Mouse (Mus musculus) liver (tissue): ENCODE measurements around the gene Tenm4.

ENCODE experiments used
- DNase-seq: peaks from one replicate; pipeline ENCODE4 v3.0.0-alpha.2; 2020; ENCODE audit warnings: mixed read lengths

The Tenm4 gene

DNA sequence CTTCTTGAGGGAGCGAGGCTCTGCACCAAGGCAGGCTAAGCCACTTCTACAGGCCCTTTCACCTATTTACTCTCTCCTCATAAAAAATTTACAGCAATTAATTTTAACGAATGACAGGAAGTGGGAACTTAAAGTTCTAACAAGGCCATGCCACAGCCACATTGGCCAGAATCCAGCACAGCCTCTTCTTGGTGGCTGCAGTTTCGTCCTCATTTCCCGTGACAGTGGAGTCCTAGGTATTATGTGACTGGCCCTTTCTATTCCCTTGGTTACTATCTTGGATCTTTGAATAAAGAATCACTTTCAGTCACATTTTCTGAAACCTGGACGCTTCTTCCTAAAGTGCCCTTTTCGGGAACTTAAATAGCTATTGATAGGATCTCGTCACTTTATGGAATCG lies 181.6 kb downstream of the Tenm4 start:
- DNase-seq = no peak

- no peak for DNase-seq
Observed at GRCm38 (mm10) chr7:96356285-96356811, 185.3 kb downstream of the Tenm4 start.

- no peak for DNase-seq
Observed at GRCm38 (mm10) chr7:96357550-96357949, 186.5 kb downstream of the Tenm4 start.

DNA sequence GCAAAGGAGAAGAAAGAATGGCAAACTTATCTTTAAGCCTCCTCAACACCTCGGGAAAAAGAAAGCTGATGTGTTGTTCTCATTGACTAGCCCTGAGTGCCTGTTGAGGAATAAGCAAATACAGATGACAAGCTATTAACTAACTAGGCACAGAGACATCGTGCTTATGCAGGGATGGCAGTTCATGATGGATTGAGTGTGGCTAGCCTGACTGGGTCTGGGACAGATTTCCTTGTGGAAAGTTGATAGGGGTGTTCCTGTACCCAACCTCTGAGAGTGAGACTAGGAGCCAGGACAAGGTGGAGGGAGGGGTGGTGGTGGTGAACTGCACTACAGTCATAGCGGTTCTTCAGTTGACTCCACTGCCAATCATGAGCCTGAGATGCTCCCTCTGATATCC lies 192.3 kb downstream of the Tenm4 start:
- no peak for DNase-seq

DNA sequence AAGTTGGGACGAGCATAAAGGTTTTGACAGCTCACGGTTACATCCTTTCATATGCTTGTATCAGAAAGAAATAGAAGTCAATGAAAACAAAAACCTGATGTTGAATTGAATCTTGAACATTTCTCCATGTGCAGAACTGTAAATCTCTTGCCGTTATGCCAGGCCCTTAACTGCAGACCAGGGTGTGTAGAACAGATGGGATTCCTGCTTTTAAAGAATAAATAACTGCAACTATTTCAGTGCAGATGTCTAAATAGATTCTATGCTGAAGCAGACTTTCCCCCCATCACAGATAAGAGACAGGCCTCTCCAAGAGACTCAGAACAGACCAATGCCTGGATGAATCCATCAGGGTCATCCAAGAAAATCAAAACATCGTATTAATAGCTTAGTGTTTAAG lies 198.9 kb downstream of the Tenm4 start:
- DNase-seq = no peak

DNA sequence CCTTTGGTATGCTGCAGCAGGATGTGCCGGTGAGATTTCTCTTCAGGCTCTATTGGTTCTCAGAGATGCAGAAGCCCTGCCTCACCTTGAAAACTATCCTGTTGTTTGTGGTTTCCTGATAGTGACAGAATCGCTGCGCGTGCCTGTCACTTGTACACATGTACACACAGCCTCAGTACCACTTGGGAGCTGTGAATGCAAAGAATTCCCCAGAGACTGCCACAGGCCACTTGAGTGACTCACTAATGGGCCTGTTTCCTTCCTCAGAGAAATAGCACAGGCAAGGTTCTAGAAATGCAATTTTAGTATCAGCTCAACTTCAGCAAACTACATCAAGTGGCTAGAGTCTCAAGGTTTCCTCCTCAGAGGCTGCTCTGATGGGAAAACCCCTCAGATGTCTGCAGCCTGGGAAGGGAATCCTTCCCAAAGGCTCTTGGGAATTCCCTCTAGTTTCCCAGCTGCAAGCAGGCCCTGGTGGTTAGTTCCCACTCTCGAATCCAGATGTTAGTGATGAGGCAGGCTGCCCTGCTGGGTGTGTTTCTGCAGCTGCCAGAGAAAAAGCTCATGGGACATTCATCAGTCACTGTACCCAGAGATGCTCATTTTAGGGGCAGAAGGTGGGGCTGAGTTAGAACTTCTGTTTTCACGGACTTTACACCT lies 203.1 kb downstream of the Tenm4 start:
- no peak for DNase-seq

DNA sequence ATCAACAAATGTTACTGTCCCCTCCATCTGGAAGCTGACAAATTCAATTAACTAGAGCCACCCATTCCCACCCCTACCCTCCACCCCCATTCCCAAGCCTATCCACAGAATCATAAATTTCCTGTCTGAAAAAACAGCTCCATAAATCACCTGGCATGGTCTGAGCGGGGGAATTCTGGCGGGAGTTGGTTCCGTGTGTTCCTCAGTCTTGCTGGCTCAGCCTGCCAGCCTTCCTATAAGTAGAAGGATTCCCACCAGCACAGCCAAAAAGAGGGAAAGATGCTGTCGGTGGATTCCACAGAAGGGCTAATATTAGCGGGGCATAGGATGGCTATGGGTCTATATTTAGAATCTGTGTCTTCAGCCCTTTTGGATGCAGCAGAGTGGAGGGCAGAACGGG lies 204.5 kb downstream of the Tenm4 start:
- no peak for DNase-seq

- DNase-seq = no peak
Observed at GRCm38 (mm10) chr7:96383686-96384528, 212.9 kb downstream of the Tenm4 start.

DNA sequence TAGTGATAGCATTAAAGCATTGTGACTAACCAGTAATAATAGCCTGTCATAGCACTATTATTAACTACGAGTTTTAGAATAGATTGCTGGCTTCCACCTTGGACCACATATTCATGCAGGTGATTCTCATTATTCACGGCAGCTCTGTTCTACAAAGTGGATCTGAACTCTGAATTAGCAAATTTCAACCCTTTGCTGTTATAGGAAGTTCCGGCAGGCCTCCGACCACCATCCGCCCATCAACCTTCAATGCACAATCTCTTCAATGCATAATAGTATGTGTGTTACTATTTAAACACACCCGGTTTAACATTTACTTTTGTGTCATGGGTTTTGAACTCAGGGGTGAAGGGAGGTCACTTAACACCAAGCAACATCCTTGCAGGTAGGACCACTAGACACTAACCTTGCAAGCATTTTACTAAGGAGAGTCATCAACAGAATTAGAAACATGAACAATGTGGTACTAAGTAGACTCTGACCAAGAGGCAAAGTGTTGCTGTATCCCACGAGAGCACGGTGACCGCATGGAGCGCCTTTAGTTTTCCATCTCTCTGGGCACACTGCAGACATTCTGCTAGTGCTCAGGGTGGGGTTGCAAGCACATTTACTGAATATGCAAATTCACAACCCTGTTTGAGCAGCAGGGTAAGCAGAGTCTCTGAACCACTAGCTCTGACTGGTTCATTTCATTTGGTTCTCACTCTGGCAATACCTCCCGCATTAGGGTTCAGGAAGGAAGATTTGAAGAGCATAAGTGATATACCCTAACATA lies 213.9 kb downstream of the Tenm4 start:
- no peak for DNase-seq

GRCm38 (mm10) chr7:96385850-96386249 lies 214.8 kb downstream of the Tenm4 start:
- no peak for DNase-seq

DNA sequence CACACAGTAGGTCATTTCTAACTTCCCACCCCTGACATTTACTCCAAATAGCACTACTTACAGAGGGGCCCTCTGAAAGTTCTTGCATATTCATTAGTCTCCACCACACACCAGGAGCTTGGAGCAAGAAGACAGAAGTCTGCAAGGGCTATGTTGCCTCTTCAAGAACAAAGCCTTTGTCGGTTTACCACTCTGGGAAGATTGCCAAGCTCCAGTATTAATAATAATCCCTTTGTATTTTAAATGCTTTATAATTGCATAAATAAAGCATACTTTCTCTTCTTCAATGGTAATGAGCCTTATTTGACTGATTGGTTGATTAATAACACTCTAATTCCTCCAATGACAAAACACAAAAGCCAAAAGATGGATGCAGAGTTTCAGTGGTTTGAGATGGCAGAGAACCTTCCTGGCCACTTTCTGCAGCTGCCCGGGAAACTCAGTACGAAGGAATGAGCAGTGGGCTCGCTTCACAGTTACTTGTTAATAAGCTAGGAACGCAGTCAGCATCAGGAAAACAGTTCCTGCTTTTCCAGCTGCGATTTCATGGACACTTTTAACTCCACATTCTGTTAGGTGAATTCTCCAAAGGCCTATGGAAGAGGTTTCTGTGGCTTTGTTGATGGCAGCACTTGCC lies 219.1 kb downstream of the Tenm4 start:
- DNase-seq = no peak

GRCm38 (mm10) chr7:96390894-96391293 lies 219.8 kb downstream of the Tenm4 start:
- no peak for DNase-seq

DNA sequence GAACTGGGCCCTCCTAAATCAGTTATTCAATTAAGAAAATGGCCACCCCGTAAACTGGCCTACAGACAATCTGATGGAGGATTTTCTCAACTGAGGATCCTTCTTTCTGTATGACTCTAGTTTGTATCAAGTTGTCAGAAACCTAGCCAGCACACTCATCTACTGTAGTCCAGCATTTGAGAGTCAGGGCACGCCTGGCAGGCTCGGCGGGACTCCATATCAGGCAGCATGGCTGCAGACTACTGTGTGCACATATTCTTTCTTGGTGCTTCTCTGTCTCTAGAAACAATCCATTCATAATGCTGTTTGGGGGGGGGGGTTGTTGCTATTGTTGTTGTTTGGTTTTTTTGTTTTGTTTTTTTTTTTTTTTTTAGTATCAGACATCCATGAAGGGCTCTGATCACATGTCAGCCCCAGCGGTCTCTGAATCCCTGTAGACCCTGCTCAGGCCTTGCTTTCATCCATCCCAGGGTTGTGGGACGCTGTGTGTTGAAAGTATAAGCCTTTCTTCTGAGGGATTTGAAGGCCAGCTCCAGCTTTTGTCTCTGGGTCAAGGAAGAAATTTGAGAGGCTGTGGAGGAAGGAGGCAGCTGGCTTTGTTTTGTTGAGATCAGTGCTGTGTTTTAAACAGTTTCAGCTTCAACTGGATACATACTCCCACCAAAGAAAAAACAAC lies 220.9 kb downstream of the Tenm4 start:
- DNase-seq = no peak

DNA sequence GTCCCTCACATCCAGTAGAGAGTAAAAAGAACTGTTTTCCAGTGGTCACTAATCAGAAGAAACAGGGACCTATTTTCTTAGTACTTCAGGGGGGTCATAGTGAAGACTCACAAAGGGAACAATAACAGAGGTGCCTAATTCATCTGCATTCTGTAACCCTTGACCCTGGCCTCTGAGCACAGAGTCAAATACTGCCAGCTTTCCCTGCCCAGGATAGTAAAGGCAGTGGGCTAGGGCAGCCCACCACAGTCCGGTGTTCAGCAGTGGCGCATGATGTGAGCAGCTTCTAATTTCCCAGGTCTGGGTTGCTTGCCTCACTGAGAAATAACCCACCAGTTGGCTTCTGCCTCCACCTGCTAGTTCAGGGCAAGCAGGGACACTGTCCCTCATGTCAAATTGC lies 221.6 kb downstream of the Tenm4 start:
- DNase-seq = no peak

DNA sequence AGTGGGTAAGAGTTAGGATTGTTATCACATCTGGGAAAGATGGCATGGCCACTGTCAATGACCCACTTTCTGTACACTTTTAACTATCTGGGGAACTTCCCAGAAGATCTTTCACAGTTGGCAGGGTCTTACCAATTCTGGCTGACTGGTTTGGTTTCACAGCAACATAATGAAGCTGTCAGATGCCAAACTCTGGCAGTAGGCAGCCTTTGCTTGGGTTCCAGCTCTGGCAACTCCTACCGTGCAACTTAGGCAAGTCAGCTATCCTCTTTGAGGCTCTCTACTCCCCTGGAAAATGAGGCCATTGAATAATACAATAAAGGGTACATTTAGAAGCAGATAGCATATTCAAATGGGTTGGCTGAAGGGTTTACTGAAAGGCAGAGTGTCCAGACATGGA lies 226.9 kb downstream of the Tenm4 start:
- no peak for DNase-seq

DNA sequence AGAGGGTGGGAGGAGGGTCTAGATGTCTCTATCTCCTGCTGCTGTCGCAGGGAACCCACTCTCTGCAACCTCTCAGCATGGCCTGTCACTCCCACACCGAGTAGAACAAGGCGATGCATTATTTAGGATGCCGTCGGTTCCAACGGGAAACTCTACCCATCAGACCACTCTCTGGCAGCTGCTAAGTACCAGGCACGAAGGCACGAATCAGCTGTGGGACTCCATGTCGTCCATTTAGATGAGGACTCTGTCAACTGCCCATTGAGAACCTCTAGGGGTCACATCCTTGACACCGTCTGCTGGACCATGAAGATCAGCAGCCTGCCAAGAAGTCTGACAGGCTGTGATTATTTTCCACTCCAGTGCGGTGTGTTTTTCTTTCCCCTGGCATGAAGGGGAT lies 229.4 kb downstream of the Tenm4 start:
- no peak for DNase-seq

DNA sequence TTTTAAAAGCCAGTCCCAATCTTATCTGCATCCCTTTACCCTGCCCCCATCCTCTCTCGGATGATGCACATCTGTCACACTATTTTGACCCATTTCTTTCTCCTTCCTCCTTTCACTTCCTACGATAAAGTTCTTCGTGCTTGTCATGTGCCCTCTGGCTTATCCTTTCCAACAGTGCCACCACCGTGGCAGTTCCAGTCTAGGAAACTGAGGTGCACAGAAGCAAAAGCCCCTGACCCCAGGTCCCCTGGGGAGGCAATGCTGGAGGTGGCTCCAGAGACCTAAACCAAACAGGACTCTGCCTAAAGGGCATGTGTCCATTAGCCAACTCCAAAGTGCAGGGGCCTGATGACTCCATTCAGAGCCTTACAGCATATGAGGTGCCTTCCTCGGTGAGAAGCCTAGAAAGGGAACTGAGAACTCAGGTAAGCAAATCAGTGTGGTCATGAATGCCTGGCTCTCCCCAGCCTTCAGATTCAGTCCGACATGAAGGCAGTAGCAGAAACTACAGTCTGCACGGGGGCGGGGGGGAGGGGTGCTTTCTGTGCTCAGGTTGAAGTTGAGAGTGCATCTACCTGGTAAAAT lies 235.7 kb downstream of the Tenm4 start:
- DNase-seq = no peak

GRCm38 (mm10) chr7:96408161-96408889 lies 237.3 kb downstream of the Tenm4 start:
- DNase-seq = no peak

- no peak for DNase-seq
Observed at GRCm38 (mm10) chr7:96409323-96409880, 238.4 kb downstream of the Tenm4 start.

DNA sequence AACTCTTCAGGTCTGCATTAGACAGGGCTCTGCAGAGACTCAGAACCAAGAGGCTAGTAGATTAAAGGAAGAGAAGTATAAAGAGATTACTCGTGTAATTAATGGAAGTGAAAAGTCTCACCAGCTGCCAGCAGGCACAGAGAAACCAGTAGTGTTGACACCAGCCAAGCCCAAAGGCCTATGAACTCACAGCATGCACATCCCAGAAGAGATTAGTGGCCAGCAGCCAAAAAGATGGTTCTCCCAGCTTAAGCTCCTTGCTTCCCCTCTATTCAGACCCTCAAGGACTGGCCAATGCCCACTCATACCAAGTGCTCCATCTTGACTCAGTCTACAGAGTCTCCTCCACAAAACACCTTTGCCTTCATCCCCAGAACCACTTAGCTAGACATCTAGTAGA lies 242.8 kb downstream of the Tenm4 start:
- DNase-seq = no peak
